Mouse (Mus musculus) thymus, adult 2 months (tissue): ENCODE results near the gene Cyp2d22.

ENCODE experiments used
- CTCF ChIP-seq: fragments of 200-500 bp; IDR thresholded peaks from 2 replicates; pipeline ENCODE4 v1.5.1; 2012; ENCODE audit warnings: mild to moderate bottlenecking, control low read depth, low read length, moderate library complexity, borderline replicate concordance; ENCODE audit not compliant: control insufficient read depth, poor library complexity, insufficient read depth; ENCODE audit errors: extremely low read depth
- POLR2A ChIP-seq: fragments of 200-500 bp; IDR thresholded peaks from 2 replicates; pipeline ENCODE4 v1.6.1; 2012; ENCODE audit warnings: mild to moderate bottlenecking, low read length, control low read depth, moderate library complexity; ENCODE audit not compliant: control insufficient read depth, poor library complexity, insufficient read depth; ENCODE audit errors: extremely low read depth

GRCm38 (mm10) chr15:82377701-82378100, 2.4 kb downstream of the Cyp2d22 start:
- TF ChIP-seq CTCF (no peak), POLR2A (no peak)
